Mouse (Mus musculus): ENCODE data around the gene Ntn1.

Ntn1 gene

GRCm38 (mm10) chr11:68400727-68401219, at the start of gene Ntn1:
Gene Ntn1, minus strand, starts transcription at chr11:68400823.
- DNase-seq, result no peak

- DNase-seq, result no peak
Observed at GRCm38 (mm10) chr11:68448356-68448755, 47.7 kb upstream of the Ntn1 start.

DNA sequence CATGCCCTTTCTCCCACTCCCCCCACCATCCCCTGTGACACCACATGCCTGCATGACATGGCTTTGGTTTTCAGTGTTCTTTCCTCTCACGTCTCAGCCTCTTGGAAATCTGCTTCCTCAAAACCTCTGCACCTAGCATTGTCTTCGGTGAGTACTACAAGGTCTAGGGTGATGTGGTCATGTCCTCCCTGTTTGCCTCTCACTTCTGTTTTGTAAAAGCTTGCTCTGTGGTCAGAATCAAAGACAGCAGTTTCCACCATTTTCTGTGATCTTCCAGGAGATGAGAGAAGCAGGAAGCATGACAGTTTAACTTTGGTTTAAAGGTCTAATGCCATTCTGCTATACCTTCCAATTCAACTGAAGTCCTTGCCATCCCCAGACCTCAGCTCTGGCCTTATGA, 46.6 kb upstream of the Ntn1 start:
- DNase-seq, result no peak

GRCm38 (mm10) chr11:68446547-68446946, 45.9 kb upstream of the Ntn1 start:
- DNase-seq, result no peak

DNA sequence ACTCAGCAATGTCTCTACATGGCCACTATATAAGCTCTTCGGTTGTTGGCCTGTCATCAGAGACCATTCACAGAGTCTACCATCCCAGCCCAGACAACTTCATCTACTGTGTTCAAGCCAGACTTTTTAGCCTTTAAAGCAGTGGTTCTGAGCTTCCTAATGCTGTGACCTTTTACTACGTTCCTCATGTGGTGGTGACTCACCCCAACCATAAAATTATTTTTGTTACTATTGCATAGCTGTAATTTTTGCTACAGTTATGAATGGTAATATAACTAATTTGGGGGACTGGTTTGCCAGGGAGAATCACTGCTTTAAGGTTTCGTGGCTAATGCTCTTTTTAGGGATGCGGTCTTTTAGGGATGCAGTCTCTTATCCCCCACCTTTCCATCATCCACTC, 45.3 kb upstream of the Ntn1 start:
- no peak for DNase-seq

DNA sequence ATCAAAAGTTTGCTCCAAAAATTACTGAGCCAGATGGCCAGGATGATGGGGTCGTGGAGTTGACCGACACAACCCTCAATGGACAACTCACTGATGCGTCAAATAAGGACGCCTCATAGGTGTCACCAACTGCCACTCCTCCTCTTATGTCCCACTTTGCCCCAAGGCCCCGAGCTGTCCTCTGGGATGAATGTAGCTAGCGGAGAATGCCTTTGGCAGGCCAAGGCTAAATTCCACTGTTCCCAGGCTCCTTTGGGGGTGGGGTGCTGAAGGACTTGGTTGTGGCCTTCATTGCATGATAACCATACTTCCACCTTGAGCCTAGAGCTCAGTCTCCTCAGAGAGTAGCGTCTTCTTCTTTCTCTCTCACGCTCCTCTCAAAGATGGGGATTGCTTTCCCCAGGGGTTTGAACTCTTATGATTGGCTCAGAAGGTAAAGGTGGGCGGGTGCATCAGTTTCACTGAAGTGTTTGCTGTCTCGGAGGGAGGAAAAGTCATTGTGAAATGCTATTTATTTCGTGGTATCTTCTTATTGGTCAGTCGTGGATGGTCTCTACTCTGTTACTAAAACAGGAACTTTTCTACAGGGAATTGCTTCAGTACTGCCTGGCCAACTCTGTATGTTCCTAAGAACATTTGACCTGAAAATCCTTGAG, 42.5 kb upstream of the Ntn1 start:
- no peak for DNase-seq

- DNase-seq, result no peak
Observed at GRCm38 (mm10) chr11:68442346-68442745, 41.7 kb upstream of the Ntn1 start.

DNA sequence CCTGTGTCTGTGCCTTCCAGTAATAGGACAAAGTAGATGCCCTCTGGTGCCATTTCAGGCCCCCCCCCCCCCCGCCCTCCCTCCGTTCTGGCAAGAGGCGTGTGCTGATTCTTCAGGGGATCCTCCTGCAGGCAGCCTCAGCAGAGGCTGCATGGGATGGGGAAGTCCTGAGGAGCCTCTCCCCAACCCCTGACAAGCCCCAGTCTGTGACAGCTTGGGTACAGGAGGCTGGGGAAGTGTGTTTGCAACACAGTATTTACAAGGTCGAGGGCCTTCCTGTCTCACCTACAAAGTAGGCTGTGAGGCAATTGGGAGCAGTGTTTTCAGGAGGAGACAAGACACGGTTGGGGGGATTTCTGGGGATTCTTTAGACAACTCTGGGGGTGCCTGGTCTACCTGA, 40.3 kb upstream of the Ntn1 start:
- no peak for DNase-seq

DNA sequence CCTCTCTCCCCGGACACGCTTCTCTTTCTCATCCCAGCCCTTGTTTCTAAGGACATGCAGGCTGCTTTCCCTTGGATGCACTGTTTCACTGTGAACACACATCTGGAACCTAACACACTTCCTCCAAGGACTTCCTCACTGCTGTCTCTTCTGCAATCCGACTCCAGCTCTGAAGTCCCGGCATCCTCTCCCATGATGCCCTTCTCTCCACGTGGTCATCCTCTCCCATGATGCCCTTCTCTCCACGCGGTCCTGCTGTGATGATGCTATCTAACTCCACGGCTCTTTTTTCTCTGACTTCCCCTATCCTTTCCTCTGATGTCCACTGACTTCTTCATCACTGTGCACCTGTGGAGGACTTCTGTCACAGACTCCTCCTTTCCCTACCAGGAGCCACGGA, 39.5 kb upstream of the Ntn1 start:
- DNase-seq, result no peak

DNA sequence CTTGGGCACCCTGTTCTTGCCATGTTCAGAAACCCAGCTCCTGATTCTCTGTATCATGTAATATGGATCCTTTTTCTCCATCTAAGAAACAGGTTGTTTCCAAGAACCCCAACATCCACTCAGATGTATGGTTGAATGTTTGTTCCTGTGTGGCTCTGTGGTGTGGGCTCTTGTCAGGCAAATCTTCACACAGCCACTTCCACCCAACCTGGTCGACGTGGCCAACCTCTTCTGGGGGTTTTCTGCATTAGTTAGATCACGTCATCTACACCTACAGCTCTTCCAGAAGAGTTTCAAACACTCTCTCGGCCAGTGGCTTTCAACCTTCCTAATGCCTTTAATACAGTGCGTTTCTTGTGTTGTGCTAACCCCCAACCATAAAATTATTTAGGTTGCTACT, 35.8 kb upstream of the Ntn1 start:
- DNase-seq, result no peak

DNA sequence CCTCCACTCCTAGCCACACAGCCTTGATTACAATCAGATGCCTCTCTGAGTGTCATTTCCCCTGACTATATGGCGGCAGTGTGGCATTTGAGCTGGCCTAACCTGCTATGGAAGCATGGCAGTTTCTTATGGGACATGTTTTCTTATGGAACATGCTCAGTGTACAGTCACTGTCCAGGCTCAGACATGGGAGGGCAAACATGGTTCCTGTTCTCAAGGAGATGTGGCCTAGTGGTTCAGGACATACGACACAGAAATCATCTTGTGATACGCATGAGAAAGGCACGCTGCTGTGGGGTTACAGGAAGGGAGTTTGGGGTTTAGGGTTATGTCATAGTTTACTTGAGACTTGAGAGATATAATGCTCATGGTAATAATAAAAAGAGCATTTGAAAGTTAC, 35.0 kb upstream of the Ntn1 start:
- no peak for DNase-seq

- DNase-seq, result no peak
Observed at GRCm38 (mm10) chr11:68434697-68435096, 34.1 kb upstream of the Ntn1 start.

DNA sequence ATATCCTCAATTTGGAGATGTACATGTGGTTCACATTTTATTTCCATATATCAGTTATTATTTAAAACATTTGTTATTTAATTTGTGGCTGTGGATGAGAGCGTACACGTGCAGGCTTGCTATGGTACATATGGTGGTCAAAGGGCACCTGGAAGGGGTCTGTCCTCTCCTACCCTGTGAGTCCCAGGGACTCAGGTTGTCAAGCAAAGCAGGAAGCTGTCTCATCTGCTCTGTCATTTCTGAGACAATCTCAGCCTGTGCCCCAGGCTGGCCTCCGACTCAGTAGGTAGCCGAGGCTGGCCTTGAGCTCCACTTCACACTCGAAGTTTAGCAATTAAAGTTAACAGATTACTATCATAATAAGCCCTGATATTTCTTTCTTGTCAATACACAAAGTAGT, 32.9 kb upstream of the Ntn1 start:
- DNase-seq, result no peak

DNA sequence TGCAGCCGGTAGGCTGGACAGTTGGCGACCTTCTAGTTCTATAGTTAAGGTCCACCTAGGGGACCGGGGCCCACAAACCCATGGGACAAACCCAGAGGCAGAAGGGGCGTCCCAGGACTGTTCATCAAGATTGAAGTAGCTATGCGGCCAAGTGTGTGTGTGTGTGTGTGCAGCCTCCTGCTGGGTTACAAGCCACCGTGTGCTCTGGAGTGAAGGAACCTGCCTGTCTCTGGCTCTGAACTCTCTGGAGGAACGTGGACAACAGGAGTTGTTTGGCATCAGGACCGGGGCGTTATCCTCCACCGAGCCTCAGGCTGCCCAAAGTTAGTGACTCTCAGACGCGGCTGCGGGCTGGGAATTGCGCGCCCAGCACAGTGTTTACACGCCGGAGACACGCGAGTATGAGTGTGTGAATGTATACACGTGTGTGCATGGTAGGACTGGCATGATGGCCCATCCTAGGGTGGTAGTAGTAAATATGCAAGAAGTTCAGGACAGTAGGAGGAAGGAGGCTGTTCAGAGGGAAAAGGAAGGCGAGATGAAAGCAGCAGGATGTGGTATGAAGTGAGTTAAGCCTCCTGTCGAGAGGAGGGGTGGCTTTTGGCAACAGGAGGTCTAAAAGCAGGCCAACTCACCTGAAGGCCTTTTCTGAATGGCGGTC, 31.9 kb upstream of the Ntn1 start:
- no peak for DNase-seq

GRCm38 (mm10) chr11:68431699-68432360, 31.2 kb upstream of the Ntn1 start, which contains the start of gene Pik3r5:
Gene Pik3r5, plus strand, starts transcription at chr11:68432121.
- peak; percentile 20 to 38 for DNase-seq

- no peak for DNase-seq
Observed at GRCm38 (mm10) chr11:68430662-68431061, 30.0 kb upstream of the Ntn1 start.

DNA sequence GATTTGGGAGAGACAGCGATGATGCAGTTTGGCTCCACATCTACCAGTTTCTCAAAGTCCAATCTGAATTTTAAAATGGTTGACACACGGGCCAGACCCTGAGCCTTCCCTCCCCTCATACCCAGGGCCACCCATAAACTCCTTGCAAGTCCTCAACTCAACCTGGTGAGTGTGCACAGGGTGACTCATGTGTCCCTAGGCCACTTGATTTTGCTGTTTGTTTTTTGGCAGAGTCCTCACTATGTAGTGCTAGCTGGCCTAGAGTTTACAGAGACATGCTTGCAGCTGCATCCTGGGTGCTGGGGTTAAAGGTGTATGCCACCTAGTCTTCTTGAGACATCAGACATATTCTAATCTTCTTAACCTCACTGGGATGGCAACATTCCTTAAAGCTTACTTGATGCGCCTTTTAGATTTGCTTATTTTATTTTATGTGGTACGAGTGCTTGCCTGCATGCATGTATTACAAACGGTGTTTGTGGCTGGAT, 26.5 kb upstream of the Ntn1 start:
- DNase-seq, result no peak

GRCm38 (mm10) chr11:68425492-68426315, 25.1 kb upstream of the Ntn1 start:
- no peak for DNase-seq

DNA sequence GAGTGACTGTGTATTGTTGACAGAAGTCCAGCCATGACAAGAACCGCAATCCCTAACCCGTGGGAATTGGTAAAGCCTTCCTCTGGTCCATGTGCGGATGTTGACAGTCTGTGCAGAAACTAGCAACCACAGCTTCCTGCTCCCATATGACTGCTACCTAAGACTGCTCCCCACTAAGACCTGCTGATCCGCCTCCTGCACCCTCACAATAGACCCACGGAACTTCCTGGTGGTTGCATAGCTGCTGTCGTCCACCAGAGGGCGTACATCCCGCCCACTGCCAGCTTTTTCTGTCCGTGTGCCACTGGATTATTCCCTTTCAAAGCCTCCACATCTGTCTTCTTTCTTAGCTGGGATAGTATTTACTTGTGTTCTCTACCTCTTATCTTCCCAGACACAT, 17.2 kb upstream of the Ntn1 start:
- no peak for DNase-seq

- DNase-seq, result no peak
Observed at GRCm38 (mm10) chr11:68417001-68417400, 16.4 kb upstream of the Ntn1 start.

DNA sequence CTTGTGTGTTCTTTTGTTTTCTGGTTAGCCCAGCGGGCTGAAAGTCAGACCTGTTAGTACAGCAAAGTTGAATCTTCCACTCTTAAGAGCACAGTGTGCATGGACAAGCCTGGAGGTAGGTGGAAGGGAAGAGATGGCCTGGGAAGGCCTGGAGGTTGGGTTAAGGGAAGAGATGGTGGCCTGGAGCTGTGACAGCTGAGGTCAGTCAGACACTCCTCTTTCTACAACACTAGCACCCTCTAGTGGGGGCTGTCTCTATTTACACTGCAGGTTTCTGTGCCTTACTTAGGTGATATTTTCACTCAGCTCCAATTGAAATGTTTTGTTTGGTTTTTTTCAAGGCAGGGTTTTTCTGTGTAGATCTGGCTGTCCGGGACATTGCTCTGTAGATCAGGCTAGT, 7.5 kb upstream of the Ntn1 start:
- DNase-seq, result peak; percentile 71 to 78

DNA sequence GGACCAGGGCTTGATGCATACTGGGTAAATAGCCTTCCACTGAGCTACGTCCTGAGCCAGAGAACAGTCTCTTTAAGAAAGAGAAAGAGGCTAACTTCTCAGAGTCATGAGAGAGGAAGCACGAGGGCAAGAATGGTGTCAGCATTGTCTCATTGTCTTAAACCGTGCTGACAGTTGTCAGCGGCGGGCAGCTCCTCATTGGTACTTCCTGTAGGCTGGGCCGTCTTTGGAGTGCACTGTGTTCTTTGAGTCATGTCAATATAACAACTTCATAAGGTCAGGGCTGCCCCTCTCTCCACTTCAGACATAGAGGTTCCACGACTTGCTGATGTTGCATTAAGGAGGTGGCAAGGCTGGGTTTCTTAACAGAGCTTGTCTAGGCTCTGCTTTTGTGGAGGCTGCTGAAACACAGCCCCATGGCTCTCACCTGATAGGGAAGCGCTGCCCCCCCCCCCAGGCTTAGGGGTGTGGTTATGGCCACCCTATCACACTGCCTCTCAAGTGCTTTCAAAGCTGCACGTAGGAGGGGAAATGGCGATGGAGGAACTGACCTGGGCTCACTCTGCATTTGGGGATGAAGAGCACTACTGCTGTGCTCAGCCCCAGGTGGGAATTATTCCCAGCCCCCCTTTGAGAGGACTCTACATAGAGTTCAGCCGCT, 6.8 kb upstream of the Ntn1 start:
- DNase-seq, result no peak
